Mouse (Mus musculus) left cerebral cortex, postnatal 14 days (tissue): ENCODE measurements at regions not wholly inside any gene's neighbourhood (a gene's known extent, or its start where the extent isn't known, plus 50 kb on each side); places are given as distances from the start of the nearest gene placed in this dataset.

ENCODE experiments used
- DNase-seq, 2 experiments: peaks; one replicate each; pipeline ENCODE4 v3.0.0; 2021 to 2022; ENCODE audit warnings: low spot score in 2 of 2, mixed read lengths in 1 of 2
- intact Hi-C: fragments of 180-260 bp; cut with DNase I; formaldehyde crosslinking; loops from one replicate; pipeline ENCODE4 v1.15.1; 2025

DNA sequence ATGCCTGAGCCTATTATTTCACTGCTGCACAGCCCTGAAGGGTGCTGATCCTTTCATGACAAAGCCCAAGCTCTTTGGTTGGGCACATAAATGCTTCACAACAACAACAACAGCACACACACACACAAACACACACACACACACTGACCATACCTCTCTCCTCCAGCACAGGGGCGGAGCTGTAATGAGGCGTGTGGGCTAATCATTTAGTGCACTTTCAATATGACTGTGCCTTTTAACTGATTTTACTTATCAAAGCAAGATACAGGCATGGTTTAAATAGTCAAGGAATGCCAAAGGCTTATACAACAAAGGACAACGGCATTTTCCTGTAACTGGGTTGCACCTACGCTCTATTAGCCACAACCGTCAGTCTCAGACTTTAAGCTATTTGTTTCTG, 61.1 kb upstream of the Foxn2 start:
- DNase-seq = no peak
- intact Hi-C loops = no loop called here

DNA sequence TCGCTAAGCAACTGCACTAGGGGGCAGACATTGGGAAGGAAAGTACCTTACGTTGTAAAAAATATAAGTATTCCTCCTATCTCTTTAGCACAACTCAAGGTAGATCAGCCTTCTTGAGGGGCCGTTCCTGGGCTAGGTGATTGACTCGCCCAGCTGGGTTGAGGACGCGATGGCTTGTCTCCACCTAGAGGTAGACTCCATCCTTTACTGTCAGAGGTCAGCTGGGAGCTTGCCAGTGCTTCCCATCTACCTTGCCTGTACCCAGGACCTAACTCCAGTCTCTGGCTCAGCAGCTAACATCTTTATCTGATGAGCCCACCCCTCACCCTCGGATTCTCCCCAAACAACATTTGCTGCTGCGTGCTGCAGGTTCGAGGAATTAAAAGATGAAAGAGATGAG, 59.4 kb upstream of the Foxn2 start:
- no peak for DNase-seq
- intact Hi-C loops = no loop called here

DNA sequence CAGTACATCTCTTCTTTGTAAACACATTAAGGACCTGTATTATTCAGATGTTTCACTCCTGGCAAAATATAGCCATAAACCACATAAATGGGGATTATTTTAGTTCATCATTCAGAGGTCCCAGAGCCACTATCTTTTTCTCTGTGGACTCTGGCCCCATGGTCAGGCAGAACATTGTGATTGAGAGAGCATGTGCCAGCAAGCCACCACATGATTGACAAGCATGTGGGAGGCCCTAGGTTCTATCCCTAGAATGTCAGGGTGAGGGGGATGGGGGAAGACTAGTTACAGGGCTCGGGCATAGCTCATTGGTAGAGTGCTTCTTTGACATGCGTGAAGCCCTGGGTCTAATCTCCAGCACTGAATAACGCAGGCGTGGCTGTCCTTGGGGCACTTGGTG, 57.1 kb upstream of the Foxn2 start:
- DNase-seq = no peak
- intact Hi-C loops = no loop called here

DNA sequence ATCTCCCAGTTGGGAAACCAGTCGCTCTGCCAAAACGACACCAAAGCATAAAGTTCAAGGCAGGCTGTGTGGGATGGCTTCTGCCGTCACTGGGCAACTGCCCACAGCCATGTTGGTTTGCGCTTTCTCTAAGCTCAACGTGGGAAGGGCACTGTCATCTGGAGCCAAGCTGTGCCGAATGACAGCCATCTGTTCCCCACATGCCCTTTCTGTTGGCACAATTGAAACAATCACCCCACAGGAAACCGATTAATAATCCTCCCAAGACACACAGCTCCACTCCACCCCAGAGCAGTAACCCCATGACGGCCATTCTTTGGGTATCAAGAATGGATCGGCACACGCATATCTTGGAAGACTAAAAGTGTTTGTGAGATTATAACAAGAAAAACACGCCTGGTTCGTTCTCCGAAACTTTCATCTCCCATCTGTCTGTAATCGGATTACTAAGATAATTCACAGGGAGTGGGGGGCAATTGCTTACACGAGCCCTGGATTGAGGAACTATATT, 52.0 kb upstream of the Foxn2 start:
- intact Hi-C loops = no loop called here
- DNase-seq = peak in 1 of 2 experiments; percentile 11

DNA sequence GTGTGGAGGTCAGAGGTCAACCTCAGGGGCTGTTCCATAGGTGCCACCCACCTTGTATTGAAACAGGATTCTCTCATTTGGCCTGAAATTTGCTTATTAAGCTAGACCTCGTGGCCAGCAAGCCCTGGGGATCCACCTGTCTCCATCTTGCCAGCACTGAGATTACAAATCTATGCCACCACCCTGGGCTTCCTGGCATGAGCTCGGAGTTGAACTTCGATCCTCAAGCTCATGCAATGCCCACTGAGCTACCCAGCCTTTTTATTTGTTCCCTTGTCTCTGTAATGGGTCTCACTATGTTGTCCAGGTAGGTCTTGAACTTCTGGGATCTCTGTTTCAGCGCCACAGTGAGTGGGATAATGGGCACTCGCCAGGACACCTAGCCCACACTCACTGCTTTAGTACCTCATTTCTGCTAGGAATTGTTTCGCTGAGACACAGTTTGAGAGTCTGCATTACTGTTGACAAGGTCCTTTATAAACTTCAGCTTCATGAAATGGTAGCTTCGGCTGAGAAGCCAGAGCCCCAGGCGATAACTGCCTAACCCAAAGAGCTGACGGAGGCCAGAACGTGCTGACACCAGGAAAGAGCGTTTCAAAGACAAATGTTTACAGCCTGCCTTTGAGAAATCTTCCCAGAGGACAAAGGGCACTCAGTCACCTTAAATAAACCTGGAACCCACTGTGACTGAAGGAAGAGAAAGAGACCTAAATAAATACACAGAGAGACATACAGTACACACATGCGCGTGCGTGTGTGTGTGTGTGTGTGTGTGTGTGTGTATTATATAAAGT, 50.6 kb upstream of the Foxn2 start:
- DNase-seq = no peak
- intact Hi-C loops = no loop called here
